Mouse (Mus musculus) urinary bladder, adult 2 months (tissue): Measurements from ENCODE around the gene Opcml. TPM values are rescaled to one million over a fixed set of nuclear protein-coding genes. Genes with fewer than 3 reads are reported as not detected.

Source experiments
- DNase-seq: peaks from one replicate; pipeline ENCODE4 v3.0.0; 2022; ENCODE audit warnings: low spot score
- polyA plus RNA-seq: library from polyadenylated mRNA; depleted of rRNA; stranded (reverse); fragments of >200 nt; gene quantifications from 2 replicates; pipeline ENCODE4 v1.2.3, GENCODE M21; 2012

Opcml gene
- polyA plus RNA-seq, 1 experiment, result 1.4 TPM

DNA sequence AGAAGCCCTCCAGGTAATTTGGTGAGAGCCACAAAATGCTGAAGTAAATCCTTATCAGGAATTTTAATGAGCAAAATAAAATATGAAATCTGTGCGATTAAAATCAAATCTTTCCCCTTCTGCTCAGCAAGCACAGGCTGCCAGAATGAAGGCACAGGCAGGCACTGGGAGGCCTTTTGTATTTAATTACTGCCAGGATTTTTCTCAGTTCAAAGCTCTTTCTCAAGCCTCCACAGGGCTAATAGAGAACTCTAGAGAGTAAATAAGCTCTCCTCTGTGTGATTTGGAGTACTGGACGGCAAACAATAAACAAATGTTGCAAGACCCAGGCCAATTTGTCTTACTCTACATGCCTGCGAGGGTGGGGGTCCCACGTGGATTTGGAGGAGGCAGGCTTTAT lies 208.2 kb downstream of the Opcml start:
- DNase-seq, result no peak

GRCm38 (mm10) chr9:28003131-28003530 lies 212.6 kb downstream of the Opcml start:
- no peak for DNase-seq

DNA sequence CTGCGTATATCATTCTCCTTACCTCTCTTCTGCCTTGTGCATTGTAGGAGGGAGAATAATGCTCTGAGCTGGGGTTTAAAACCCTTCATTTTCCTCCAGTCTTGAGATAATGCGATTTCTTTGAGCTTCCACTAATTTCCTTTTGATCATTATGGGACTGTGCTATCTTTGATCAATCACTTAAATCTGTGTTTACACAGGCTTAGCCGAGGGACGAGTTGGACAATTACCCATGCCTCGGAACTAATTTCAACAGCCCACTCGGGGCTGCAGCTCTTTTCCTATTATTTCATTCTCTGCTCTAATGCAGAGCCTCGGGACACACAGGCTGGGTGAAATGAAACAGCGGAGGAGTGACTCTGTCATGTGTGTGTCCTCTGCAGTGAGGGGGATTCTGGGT lies 220.9 kb downstream of the Opcml start:
- DNase-seq, result no peak

- no peak for DNase-seq
Measured at GRCm38 (mm10) chr9:28012664-28013063, 222.1 kb downstream of the Opcml start.

DNA sequence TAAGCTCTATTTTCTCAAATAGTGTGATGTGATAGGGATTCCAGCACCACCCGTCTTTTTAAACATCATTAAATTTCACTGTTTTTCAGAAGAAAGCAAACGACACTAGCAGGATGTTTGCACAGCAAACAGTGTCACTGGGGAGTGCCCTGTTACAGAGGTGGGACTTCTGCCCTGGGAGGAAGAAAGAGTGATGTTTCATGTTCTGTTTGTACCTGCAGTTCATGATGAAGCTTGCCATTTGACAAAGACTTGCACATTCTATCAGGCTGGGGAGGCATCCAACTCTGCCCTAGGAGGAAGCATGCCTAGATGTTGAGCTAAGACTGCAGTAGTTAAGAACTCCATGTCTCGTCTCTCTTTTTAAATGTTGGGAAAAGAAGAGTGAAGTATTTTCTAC lies 222.6 kb downstream of the Opcml start:
- DNase-seq, result no peak

DNA sequence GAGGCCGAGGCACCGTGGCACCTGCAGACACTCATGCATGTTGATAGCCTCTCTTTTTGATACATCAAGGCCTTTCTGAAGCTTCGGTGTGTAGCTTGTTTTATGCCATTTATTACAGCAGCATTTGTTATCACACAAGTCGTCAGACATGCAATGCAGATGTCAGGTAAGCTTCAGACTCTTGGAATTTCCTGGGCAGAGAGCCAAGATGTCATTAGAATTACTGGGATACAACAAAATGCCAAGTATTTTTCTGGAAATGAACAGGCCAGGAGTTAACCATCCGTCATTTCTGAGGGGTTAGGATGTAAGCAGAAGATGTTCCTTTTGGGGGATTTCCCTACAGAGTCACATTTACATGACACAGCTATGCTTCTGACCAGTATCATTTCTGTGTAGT lies 237.6 kb downstream of the Opcml start:
- no peak for DNase-seq

DNA sequence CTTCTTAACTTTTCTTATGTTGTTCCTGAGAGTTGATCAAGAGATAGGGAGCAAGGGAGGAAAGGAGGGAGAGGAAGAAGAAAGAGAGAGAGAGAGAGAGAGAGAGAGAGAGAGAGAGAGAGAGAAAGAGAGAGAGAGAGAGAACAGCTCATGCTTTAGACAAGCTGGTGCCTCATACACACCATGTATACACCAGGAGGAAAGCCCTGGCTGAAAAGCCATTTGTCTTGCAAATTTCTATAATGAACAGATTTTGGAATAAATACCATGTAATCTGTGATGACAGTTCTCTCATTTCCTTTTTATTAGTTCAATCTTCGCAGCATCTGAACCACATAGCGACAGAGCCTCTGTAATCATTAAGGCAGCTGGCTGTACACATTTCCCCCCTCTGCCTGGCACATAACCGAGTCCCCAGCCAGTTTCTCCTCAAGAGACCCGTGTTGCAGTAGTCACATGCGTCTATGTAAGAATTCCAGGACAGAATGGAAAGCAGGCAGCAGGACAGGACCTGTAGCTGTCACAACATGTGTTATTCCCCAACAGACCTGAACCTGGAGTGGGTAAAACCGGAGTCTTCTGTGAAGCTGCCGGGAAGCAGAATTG lies 238.3 kb downstream of the Opcml start:
- no peak for DNase-seq

- DNase-seq, result no peak
Measured at GRCm38 (mm10) chr9:28049157-28049556, 258.6 kb downstream of the Opcml start.

DNA sequence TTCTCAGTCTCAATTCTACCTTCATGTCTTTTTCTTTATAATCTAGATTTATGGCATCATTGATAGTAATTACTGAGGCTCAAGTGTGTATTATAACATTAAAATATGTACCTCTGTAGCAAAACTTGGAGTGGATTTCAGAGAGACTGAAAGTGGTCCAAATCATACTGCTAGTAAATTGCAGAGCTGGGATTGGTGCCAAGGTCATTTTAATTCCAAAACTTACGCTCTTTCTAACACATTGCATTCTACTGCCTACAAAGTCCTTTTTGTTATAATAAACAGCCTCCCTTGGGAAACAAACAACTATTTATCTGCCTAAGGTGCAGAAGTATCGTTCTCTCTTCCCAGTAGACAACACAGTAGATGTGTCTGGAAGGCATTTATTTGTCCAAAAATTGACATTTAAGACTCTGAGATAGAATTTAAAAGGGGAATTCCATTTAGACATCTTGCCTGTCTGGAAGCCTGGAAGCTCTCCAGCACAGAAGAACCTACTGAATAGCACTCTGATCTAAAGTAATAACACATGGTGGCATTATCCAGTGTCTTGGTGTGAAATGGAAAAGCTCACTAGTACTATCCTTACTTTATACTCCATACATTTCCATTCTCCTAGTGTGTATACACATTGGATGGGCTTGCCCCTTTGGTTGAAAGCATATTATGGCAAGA lies 266.7 kb downstream of the Opcml start:
- DNase-seq, result no peak

- no peak for DNase-seq
Measured at GRCm38 (mm10) chr9:28065126-28065525, 274.6 kb downstream of the Opcml start.

DNA sequence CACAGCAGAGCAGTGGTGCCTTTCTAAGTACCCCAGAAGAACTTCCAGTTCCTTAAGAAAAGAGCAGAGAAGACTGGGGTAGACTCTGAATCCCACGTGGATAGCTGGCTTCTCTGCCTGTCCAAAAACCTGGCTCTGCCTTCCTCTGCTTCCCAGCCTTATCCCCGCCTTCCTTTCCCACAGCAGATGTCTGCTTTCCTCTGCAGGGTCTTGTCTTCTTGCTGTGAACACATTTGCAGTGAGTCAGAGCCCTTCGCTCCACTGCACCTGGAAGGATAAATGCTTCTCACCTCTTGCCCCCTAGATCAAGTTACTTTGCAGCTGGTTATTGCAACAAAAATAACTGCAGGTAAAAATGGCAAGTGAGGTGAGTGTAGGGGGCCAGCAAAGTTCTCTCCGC lies 290.1 kb downstream of the Opcml start:
- no peak for DNase-seq

DNA sequence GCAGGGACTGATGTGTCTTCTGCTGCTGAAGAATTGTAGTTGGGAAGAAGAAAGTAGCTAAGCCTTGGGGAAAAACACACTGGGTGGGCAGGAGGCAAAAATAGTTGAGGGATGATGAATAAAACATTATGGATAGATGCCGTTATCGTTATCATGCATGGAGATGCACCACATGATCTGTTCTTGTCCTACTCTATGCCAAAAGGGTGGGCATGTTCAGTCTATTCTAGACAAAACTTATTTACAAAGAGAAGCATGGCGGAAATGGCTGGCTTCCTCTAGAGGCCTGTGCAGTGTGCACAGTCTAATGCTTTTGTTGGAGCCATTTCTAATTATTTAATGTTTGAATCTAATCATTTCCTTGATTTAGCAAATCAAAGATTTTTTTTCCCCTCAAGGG lies 293.2 kb downstream of the Opcml start:
- no peak for DNase-seq

DNA sequence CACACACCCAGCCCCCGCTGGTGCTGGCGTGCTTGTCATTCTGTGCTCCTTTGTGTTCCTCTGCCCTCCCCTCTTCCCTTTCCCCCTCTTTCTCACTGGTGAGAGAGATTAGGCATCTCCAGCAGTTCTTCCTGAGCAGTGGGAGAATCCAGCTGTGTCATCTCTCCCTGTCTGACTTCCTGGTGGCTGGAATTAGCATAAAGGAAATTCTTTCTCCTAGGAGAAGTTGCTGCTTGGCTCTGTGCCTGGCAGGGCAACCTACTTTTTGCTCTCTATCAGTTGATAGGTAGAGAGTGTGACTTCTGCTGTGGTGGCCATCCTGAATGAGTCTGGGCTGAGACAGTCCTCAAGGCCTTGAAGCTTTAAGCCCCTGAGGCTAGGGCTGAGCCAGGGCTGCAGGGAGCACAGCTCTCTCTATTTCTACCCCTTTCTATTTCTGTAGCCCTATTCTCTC lies 293.7 kb downstream of the Opcml start:
- DNase-seq, result no peak

GRCm38 (mm10) chr9:28091395-28091794 lies 300.8 kb downstream of the Opcml start:
- no peak for DNase-seq

GRCm38 (mm10) chr9:28094722-28095121 lies 304.1 kb downstream of the Opcml start:
- no peak for DNase-seq

GRCm38 (mm10) chr9:28096204-28096603 lies 305.6 kb downstream of the Opcml start:
- DNase-seq, result no peak

DNA sequence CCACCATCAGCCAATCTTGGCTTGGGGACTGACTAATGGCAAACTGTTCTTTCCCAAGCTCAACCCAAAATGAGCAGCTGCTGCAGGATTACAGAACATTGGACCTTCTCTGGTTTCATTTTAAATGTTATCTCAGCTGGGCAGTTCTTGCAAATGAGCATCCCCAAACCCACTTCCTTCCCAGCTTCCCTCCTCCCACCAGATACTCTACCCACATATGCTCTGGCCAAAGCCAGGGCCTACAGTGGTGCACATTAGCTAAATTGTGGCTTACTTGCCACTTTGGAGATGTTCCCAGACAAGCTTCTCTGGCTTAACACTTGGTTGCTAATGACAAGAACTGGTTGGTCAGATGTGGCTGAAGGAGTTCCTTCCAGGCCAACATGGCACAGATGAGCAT lies 311.4 kb downstream of the Opcml start:
- DNase-seq, result no peak

DNA sequence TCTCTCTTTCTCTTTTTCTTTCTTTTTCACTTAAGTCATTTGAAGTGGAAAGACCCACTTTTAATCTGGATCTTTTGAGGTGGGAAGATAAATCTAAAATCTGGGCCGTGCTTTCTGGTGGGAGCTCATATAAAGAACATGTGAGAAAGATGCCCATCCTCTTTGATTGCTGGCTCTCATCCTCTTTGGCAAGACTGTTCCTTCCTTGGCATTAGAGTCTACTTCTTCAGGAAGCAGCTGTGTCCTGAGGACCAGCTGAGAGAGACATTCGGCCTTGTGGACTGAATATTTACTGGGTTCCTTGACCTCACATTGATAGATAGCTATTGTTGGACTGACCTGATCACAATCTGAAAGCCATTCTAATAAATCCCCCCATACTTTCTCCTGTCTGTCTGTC lies 331.3 kb downstream of the Opcml start:
- no peak for DNase-seq

- DNase-seq, result no peak
Measured at GRCm38 (mm10) chr9:28128735-28129134, 338.2 kb downstream of the Opcml start.

- DNase-seq, result no peak
Measured at GRCm38 (mm10) chr9:28131521-28131920, 340.9 kb downstream of the Opcml start.

DNA sequence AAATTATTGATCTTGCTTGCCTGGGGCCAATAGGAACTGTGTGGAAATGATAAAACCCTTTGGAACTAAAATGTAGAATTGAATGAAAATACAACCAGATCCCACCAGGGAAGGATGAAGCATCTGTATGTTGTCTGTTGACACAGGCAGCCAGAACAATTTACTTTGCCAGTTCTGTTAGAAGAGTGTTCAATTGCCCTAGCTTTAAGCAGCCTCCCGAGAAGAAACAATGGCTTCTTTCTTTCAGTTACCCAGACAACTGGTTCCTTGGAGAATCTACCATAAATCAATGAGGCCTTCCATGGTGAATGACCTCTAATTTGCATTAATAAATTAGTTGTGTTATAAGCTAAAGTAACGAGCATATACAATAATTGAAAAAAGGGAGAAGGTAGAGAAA lies 346.0 kb downstream of the Opcml start:
- DNase-seq, result no peak

DNA sequence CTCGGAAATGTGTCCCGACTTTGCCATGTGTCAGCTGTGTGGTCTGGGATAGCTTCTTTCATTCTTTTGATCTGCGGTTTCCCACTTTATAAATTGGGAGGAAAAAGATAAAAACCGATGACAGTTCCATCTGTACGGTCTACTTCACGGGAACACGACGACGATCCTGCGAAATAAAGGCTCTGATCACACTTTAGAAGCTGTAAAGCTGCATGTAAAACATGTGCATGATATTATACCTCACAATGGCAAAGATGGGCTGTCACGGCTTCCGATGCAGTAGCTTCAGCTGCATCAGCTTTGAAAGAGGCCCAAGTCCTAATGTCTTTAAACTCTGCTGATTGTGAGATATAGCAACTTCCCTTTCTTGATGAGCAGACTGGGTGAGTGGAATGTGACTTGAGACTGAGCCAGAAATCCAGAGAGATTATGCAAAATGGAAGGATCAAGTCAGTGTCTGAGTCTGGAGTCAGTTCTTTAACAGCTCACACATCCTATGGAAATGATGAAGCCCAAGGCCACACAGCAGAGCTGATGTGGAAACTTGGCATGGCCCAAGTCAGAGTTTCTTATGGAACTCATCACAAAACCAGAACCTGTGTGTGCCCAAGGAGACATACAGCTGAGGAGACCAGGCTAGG lies 349.5 kb downstream of the Opcml start:
- no peak for DNase-seq

- no peak for DNase-seq
Measured at GRCm38 (mm10) chr9:28149507-28149906, 358.9 kb downstream of the Opcml start.
